Mouse (Mus musculus) kidney, embryonic 16.5 days (tissue): ENCODE data around the gene Lrrn1. TPM values are rescaled to one million over a fixed set of nuclear protein-coding genes. Genes with fewer than 3 reads are reported as not detected.

Experiments
- ATAC-seq: fragments of 200-750 bp; cut with Nextera tagmentation; 2 replicates; pipeline ENCODE4 v1.8.0; 2017; ENCODE audit warnings: moderate TSS enrichment; ENCODE audit not compliant: low FRiP score, low TSS enrichment
- H3K27ac ChIP-seq: fragments of 300-500 bp; sonication (generic); 2 replicates; pipeline ENCODE4 v1.5.1; 2014; ENCODE audit warnings: low read length
- H3K27me3 ChIP-seq: fragments of 300-500 bp; sonication (generic); 2 replicates; pipeline ENCODE4 v1.6.1; 2014; ENCODE audit warnings: low read length, control low read depth, mixed read lengths; ENCODE audit not compliant: insufficient read depth
- H3K36me3 ChIP-seq: fragments of 300-500 bp; sonication (generic); 2 replicates; pipeline ENCODE4 v1.6.1; 2014; ENCODE audit warnings: low read length, control low read depth, mixed read lengths; ENCODE audit not compliant: insufficient read depth
- H3K4me1 ChIP-seq: fragments of 300-500 bp; sonication (generic); 2 replicates; pipeline ENCODE4 v1.6.1; 2014; ENCODE audit warnings: low read length, control low read depth, mixed read lengths; ENCODE audit not compliant: insufficient read depth
- H3K4me2 ChIP-seq: fragments of 300-500 bp; sonication (generic); replicated peaks from 2 replicates; pipeline ENCODE4 v1.6.1; 2014; ENCODE audit warnings: low read depth, low read length
- H3K4me3 ChIP-seq: fragments of 300-500 bp; sonication (generic); 2 replicates; pipeline ENCODE4 v1.5.1; 2014; ENCODE audit warnings: mild to moderate bottlenecking, low read length
- H3K9ac ChIP-seq: fragments of 300-500 bp; sonication (generic); replicated peaks from 2 replicates; pipeline ENCODE4 v1.6.1; 2014; ENCODE audit warnings: low read length
- H3K9me3 ChIP-seq: fragments of 300-500 bp; sonication (generic); 2 replicates; pipeline ENCODE4 v1.6.1; 2016; ENCODE audit warnings: low read length, control low read depth
- WGBS: fragments of 180-500 bp; shearing (Covaris S2); extraction: QIAGEN DNeasy Blood & Tissue Kit; methylation state at CpG from one replicate; pipeline ENCODE4 v1.1.7; 2014; 5-methylcytosine and 5-hydroxymethylcytosine counted together
- polyA plus RNA-seq: library from polyadenylated mRNA; unstranded; fragments of >200 nt; fragmentation: Nextera tagmentation; extraction: Ambion mirVana; gene quantifications from 2 replicates; pipeline ENCODE4 v1.2.1, GENCODE M21; 2015

Gene Lrrn1
- polyA plus RNA-seq, 1 experiment from 2014 or later: 9.7 TPM

- H3K4me1 ChIP-seq: no peaks in the 10 kb centered on the region
- ATAC-seq: no peak
- no peak overlapping the region for H3K27ac ChIP-seq
- peaks cover 8% of the 10 kb centered on the region for H3K27me3 ChIP-seq
- 94% methylated on average over 4 of the region's 4 CpGs for WGBS
- no peak overlapping the region for H3K4me2 ChIP-seq
- H3K4me3 ChIP-seq: no peak overlapping the region
- no peak overlapping the region for H3K9ac ChIP-seq
- H3K9me3 ChIP-seq: no peaks in the 10 kb centered on the region
- H3K36me3 ChIP-seq: no peaks in the 10 kb centered on the region
Measured at GRCm38 (mm10) chr6:107536631-107537030, 7.1 kb downstream of the Lrrn1 start.

GRCm38 (mm10) chr6:107541222-107541621 is 11.7 kb downstream of the Lrrn1 start:
- 82% methylated on average over 11 of the region's 11 CpGs for WGBS
- H3K27me3 ChIP-seq: no peaks in the 10 kb centered on the region

GRCm38 (mm10) chr6:107541918-107542317 is 12.3 kb downstream of the Lrrn1 start:
- Histone ChIP-seq H3K27me3 (no peaks in the 10 kb centered on the region), H3K9me3 (no peaks in the 10 kb centered on the region), H3K9ac (no peak overlapping the region), H3K36me3 (no peaks in the 10 kb centered on the region), H3K27ac (no peak overlapping the region), H3K4me2 (no peak overlapping the region), H3K4me1 (no peaks in the 10 kb centered on the region), H3K4me3 (no peak overlapping the region)
- 76% methylated on average over 4 of the region's 4 CpGs for WGBS
- ATAC-seq: no peak

More at GRCm38 (mm10) chr6:107541222-107541621, 11.7 kb downstream of the Lrrn1 start:
- Histone ChIP-seq H3K27ac (no peak overlapping the region), H3K9me3 (no peaks in the 10 kb centered on the region), H3K9ac (no peak overlapping the region), H3K4me2 (no peak overlapping the region), H3K4me3 (no peak overlapping the region), H3K4me1 (no peaks in the 10 kb centered on the region), H3K36me3 (no peaks in the 10 kb centered on the region)
- ATAC-seq: no peak

GRCm38 (mm10) chr6:107546272-107546671 is 16.7 kb downstream of the Lrrn1 start:
- no peaks in the 10 kb centered on the region for H3K36me3 ChIP-seq
- H3K27ac ChIP-seq: no peak overlapping the region
- H3K4me3 ChIP-seq: no peak overlapping the region
- 61% methylated on average over 2 of the region's 2 CpGs for WGBS
- H3K9ac ChIP-seq: no peak overlapping the region
- H3K4me2 ChIP-seq: no peak overlapping the region
- H3K4me1 ChIP-seq: no peaks in the 10 kb centered on the region
- no peaks in the 10 kb centered on the region for H3K9me3 ChIP-seq
- H3K27me3 ChIP-seq: no peaks in the 10 kb centered on the region
- ATAC-seq: no peak

GRCm38 (mm10) chr6:107552511-107552910 is 22.9 kb downstream of the Lrrn1 start:
- 84% methylated on average over 1 of the region's 1 CpGs for WGBS
- H3K36me3 ChIP-seq: no peaks in the 10 kb centered on the region
- H3K9me3 ChIP-seq: no peaks in the 10 kb centered on the region
- H3K27ac ChIP-seq: no peak overlapping the region
- H3K27me3 ChIP-seq: no peaks in the 10 kb centered on the region
- no peaks in the 10 kb centered on the region for H3K4me1 ChIP-seq
- ATAC-seq: no peak
- H3K4me3 ChIP-seq: no peak overlapping the region
- H3K9ac ChIP-seq: no peak overlapping the region
- H3K4me2 ChIP-seq: no peak overlapping the region

GRCm38 (mm10) chr6:107555364-107555763 is 25.8 kb downstream of the Lrrn1 start:
- no peak overlapping the region for H3K4me2 ChIP-seq
- H3K9me3 ChIP-seq: no peaks in the 10 kb centered on the region
- H3K27ac ChIP-seq: no peak overlapping the region
- H3K4me3 ChIP-seq: no peak overlapping the region
- no peak for ATAC-seq
- no peaks in the 10 kb centered on the region for H3K4me1 ChIP-seq
- H3K27me3 ChIP-seq: no peaks in the 10 kb centered on the region
- no peaks in the 10 kb centered on the region for H3K36me3 ChIP-seq
- no peak overlapping the region for H3K9ac ChIP-seq
- 53% methylated on average over 5 of the region's 5 CpGs for WGBS

- ATAC-seq: no peak
- Histone ChIP-seq H3K27ac (no peak overlapping the region), H3K9ac (no peak overlapping the region), H3K27me3 (no peaks in the 10 kb centered on the region), H3K4me2 (no peak overlapping the region), H3K4me3 (no peak overlapping the region), H3K9me3 (no peaks in the 10 kb centered on the region), H3K36me3 (no peaks in the 10 kb centered on the region), H3K4me1 (no peaks in the 10 kb centered on the region)
- 78% methylated on average over 3 of the region's 3 CpGs for WGBS
Measured at GRCm38 (mm10) chr6:107556996-107557395, 27.4 kb downstream of the Lrrn1 start.

GRCm38 (mm10) chr6:107557806-107558205 is 28.2 kb downstream of the Lrrn1 start:
- no peaks in the 10 kb centered on the region for H3K27me3 ChIP-seq
- WGBS: 73% methylated on average over 3 of the region's 3 CpGs
- H3K27ac ChIP-seq: no peak overlapping the region
- no peak for ATAC-seq
- no peak overlapping the region for H3K9ac ChIP-seq
- H3K4me3 ChIP-seq: no peak overlapping the region
- no peaks in the 10 kb centered on the region for H3K36me3 ChIP-seq
- no peaks in the 10 kb centered on the region for H3K4me1 ChIP-seq
- H3K9me3 ChIP-seq: no peaks in the 10 kb centered on the region
- H3K4me2 ChIP-seq: no peak overlapping the region

GRCm38 (mm10) chr6:107562255-107562654 is 32.7 kb downstream of the Lrrn1 start:
- H3K4me2 ChIP-seq: no peak overlapping the region
- 93% methylated on average over 2 of the region's 2 CpGs for WGBS
- H3K4me1 ChIP-seq: no peaks in the 10 kb centered on the region
- no peaks in the 10 kb centered on the region for H3K9me3 ChIP-seq
- H3K9ac ChIP-seq: no peak overlapping the region
- H3K27ac ChIP-seq: no peak overlapping the region
- H3K27me3 ChIP-seq: no peaks in the 10 kb centered on the region
- no peak for ATAC-seq
- no peak overlapping the region for H3K4me3 ChIP-seq
- H3K36me3 ChIP-seq: no peaks in the 10 kb centered on the region

GRCm38 (mm10) chr6:107566944-107567634 is 37.5 kb downstream of the Lrrn1 start:
- 64% methylated on average over 12 of the region's 12 CpGs for WGBS

More at GRCm38 (mm10) chr6:107566944-107567634, 37.5 kb downstream of the Lrrn1 start:
- no peak overlapping the region for H3K4me2 ChIP-seq
- no peak for ATAC-seq
- H3K4me3 ChIP-seq: no peak overlapping the region
- no peaks in the 10 kb centered on the region for H3K36me3 ChIP-seq
- H3K27ac ChIP-seq: no peak overlapping the region
- no peaks in the 10 kb centered on the region for H3K4me1 ChIP-seq
- no peaks in the 10 kb centered on the region for H3K9me3 ChIP-seq
- H3K27me3 ChIP-seq: no peaks in the 10 kb centered on the region
- H3K9ac ChIP-seq: no peak overlapping the region
